10 mouse cellular contexts compared by ENCODE assay signal in genomic region chr2:127961802-127962433, GRCm38 (mm10).
A peak's percentile ranks its signal among the peaks of the same experiment; 100 is the strongest.
DNase-seq lines count a peak whose midpoint lies in the region; ATAC-seq and TF ChIP-seq lines count a peak whose summit lies in the region.
"Had no signal": no experiment of that assay in that cellular context is flagged by ENCODE, and none has a peak within 500 bp of the region (broad histone marks: within the 10 kb centered on the region; RNA-seq: fewer than 3 reads in every experiment).

No protein-coding gene starts in this region.

- no peak for TF ChIP-seq EP300 in heart, adult 2 months (IDR thresholded peaks at IDR 0.05; ENCODE audit: insufficient read depth, low read depth, low read length)

- no peak for ATAC-seq in midbrain, embryonic 14.5 days (ENCODE audit: low FRiP score, low TSS enrichment)
- ATAC-seq in midbrain, embryonic 11.5 days (ENCODE audit: low FRiP score): no peak
- ATAC-seq in inflammation-experienced regulatory T-cells, adult 6 months: no peak
- ATAC-seq in forebrain, embryonic 16.5 days: no peak

- no peaks in the 10 kb centered on the region for H3K9me3 ChIP-seq in midbrain, embryonic 14.5 days (ENCODE audit: control insufficient read depth, low read length)
- H3K9me3 ChIP-seq in midbrain, embryonic 11.5 days (ENCODE audit: control insufficient read depth, low read length): no peaks in the 10 kb centered on the region
- no peaks in the 10 kb centered on the region for H3K9me3 ChIP-seq in forebrain, embryonic 16.5 days (ENCODE audit: control insufficient read depth, low read length)
- H3K9me3 ChIP-seq: embryonic facial prominence, embryonic 15.5 days; G1E had no signal

- intact Hi-C loops in heart, adult 2 months (cut with DNase I): no loop called here

- no peak for TF ChIP-seq POLR2A in heart, adult 2 months (IDR thresholded peaks at IDR 0.05; ENCODE audit: insufficient read depth, low read depth, low read length)

- peak; percentile 17 for DNase-seq in midbrain, embryonic 14.5 days
- no peak for DNase-seq in midbrain, embryonic 11.5 days (ENCODE audit: low spot score, missing footprints)
- DNase-seq in heart, adult 2 months: peak; percentile 34 to 48
- peak; percentile 61 to 64 for DNase-seq in layer of hippocampus, postnatal 14 days (ENCODE audit: low spot score in 2 of 2)
- peak; percentile 33 for DNase-seq in retina, adult 2 months (ENCODE audit: low read depth, low spot score)
- no peak for DNase-seq in natural killer cell, adult 2 months (ENCODE audit: low spot score in 2 of 2)

- no peak overlapping the region for H3K9ac ChIP-seq in midbrain, embryonic 14.5 days (replicated peaks; ENCODE audit: low read length)
- no peak overlapping the region for H3K9ac ChIP-seq in midbrain, embryonic 11.5 days (ENCODE audit: low read length)
- no peak overlapping the region for H3K9ac ChIP-seq in heart, adult 2 months (ENCODE audit: low read depth, low read length)
- no peak overlapping the region for H3K9ac ChIP-seq in forebrain, embryonic 16.5 days (replicated peaks; ENCODE audit: low read depth, low read length)
- H3K9ac ChIP-seq: embryonic facial prominence, embryonic 15.5 days had no signal

- no peak for TF ChIP-seq CTCF in heart, adult 2 months (IDR thresholded peaks at IDR 0.05)

- H3K27ac ChIP-seq in midbrain, embryonic 14.5 days (replicated peaks; ENCODE audit: low read depth, low read length): 0 out of 2 replicates have a peak overlapping the region, but pooled peaks have one; percentile 60
- no peak overlapping the region for H3K27ac ChIP-seq in midbrain, embryonic 11.5 days (ENCODE audit: low read depth, low read length)
- no peak overlapping the region for H3K27ac ChIP-seq in heart, adult 2 months
- H3K27ac ChIP-seq in forebrain, embryonic 16.5 days (ENCODE audit: low read length): no peak overlapping the region
- H3K27ac ChIP-seq: embryonic facial prominence, embryonic 15.5 days had no signal

- H3K36me3 ChIP-seq in midbrain, embryonic 14.5 days (ENCODE audit: control insufficient read depth, insufficient read depth, low read length): no peaks in the 10 kb centered on the region
- H3K36me3 ChIP-seq in midbrain, embryonic 11.5 days (ENCODE audit: control insufficient read depth, insufficient read depth, low read length): no peaks in the 10 kb centered on the region
- H3K36me3 ChIP-seq in heart, adult 2 months (ENCODE audit: control insufficient read depth, insufficient read depth, low read length): no peaks in the 10 kb centered on the region
- H3K36me3 ChIP-seq in forebrain, embryonic 16.5 days (ENCODE audit: control insufficient read depth, insufficient read depth): no peaks in the 10 kb centered on the region
- H3K36me3 ChIP-seq: embryonic facial prominence, embryonic 15.5 days; G1E had no signal

- H3K4me1 ChIP-seq in midbrain, embryonic 14.5 days (ENCODE audit: control insufficient read depth, insufficient read depth, low read length): peaks cover 11% of the 10 kb centered on the region
- H3K4me1 ChIP-seq in midbrain, embryonic 11.5 days (ENCODE audit: control insufficient read depth, insufficient read depth, low read length): no peaks in the 10 kb centered on the region
- no peaks in the 10 kb centered on the region for H3K4me1 ChIP-seq in heart, adult 2 months (ENCODE audit: control insufficient read depth, insufficient read depth, low read length)
- H3K4me1 ChIP-seq in forebrain, embryonic 16.5 days (replicated peaks; ENCODE audit: control insufficient read depth, insufficient read depth, low read length): peaks cover 11% of the 10 kb centered on the region
- H3K4me1 ChIP-seq: embryonic facial prominence, embryonic 15.5 days had no signal

- H3K4me2 ChIP-seq in midbrain, embryonic 14.5 days (ENCODE audit: low read length): no peak overlapping the region
- H3K4me2 ChIP-seq in midbrain, embryonic 11.5 days: no peak overlapping the region
- no peak overlapping the region for H3K4me2 ChIP-seq in forebrain, embryonic 16.5 days (ENCODE audit: low read length)
- H3K4me2 ChIP-seq: embryonic facial prominence, embryonic 15.5 days had no signal

- H3K4me3 ChIP-seq in midbrain, embryonic 14.5 days (replicated peaks; ENCODE audit: low read depth, low read length): no peak overlapping the region
- H3K4me3 ChIP-seq in midbrain, embryonic 11.5 days (ENCODE audit: low read depth, low read length): no peak overlapping the region
- H3K4me3 ChIP-seq in heart, adult 2 months: no peak overlapping the region
- H3K4me3 ChIP-seq in forebrain, embryonic 16.5 days (replicated peaks; ENCODE audit: low read length): no peak overlapping the region
- H3K4me3 ChIP-seq: embryonic facial prominence, embryonic 15.5 days had no signal

- H3K79me2 ChIP-seq in heart, adult 2 months (replicated peaks; ENCODE audit: control insufficient read depth, insufficient read depth, low read length): no peaks in the 10 kb centered on the region

- H3K27me3 ChIP-seq in midbrain, embryonic 14.5 days (ENCODE audit: control insufficient read depth, insufficient read depth, low read length): no peaks in the 10 kb centered on the region
- no peaks in the 10 kb centered on the region for H3K27me3 ChIP-seq in midbrain, embryonic 11.5 days (ENCODE audit: control insufficient read depth, insufficient read depth, low read length)
- H3K27me3 ChIP-seq in heart, adult 2 months (ENCODE audit: control insufficient read depth, insufficient read depth, low read length): no peaks in the 10 kb centered on the region
- no peaks in the 10 kb centered on the region for H3K27me3 ChIP-seq in forebrain, embryonic 16.5 days (replicated peaks; ENCODE audit: control insufficient read depth, insufficient read depth, low read length)
- H3K27me3 ChIP-seq: embryonic facial prominence, embryonic 15.5 days had no signal

- WGBS in midbrain, embryonic 14.5 days: 20% methylated on average over 4 of the region's 4 CpGs
- 26% methylated on average over 4 of the region's 4 CpGs for WGBS in midbrain, embryonic 11.5 days
- WGBS in heart, adult 2 months: 31% methylated on average over 4 of the region's 4 CpGs
- 36% methylated on average over 4 of the region's 4 CpGs for WGBS in forebrain, embryonic 16.5 days

Comparison
In these comparisons a context has a peak if more than half of its experiments do, and no peak if none do; other contexts are left out.
1. DNase-seq: peak in midbrain, embryonic 14.5 days (single experiment), heart, adult 2 months (2 of 2), layer of hippocampus, postnatal 14 days (2 of 2) and retina, adult 2 months (single experiment); none in midbrain, embryonic 11.5 days (single experiment) and natural killer cell, adult 2 months (0 of 2).